Mouse (Mus musculus): Measurements from ENCODE around the gene Erbb3. TPM values are rescaled to one million over a fixed set of nuclear protein-coding genes. Genes with fewer than 3 reads are reported as not detected.

The Erbb3 gene
- polyA plus RNA-seq, 1 experiment = 26.9 TPM

GRCm38 (mm10) chr10:128543100-128543499 is 46.4 kb downstream of the Erbb3 start:
- Histone ChIP-seq H3K27ac (ENCODE audit: insufficient read depth, low read depth, low read length) (no peak overlapping the region), H3K36me3 (ENCODE audit: control insufficient read depth, insufficient read depth, low read length) (peaks cover 5% of the 10 kb centered on the region), H3K4me3 (ENCODE audit: insufficient read depth, low read depth, low read length) (no peak overlapping the region), H3K4me1 (ENCODE audit: control insufficient read depth, insufficient read depth, low read length) (peaks cover 5% of the 10 kb centered on the region; the same call in 1 of the 2 replicates), H3K27me3 (replicated peaks; ENCODE audit: control insufficient read depth, insufficient read depth, low read length) (no peaks in the 10 kb centered on the region)
- 69% methylated on average over 2 of the region's 2 CpGs for WGBS
- no peak for DNase-seq
- TF ChIP-seq POLR2A (IDR thresholded peaks at IDR 0.05; ENCODE audit: low read depth, low read length) = no peak

DNA sequence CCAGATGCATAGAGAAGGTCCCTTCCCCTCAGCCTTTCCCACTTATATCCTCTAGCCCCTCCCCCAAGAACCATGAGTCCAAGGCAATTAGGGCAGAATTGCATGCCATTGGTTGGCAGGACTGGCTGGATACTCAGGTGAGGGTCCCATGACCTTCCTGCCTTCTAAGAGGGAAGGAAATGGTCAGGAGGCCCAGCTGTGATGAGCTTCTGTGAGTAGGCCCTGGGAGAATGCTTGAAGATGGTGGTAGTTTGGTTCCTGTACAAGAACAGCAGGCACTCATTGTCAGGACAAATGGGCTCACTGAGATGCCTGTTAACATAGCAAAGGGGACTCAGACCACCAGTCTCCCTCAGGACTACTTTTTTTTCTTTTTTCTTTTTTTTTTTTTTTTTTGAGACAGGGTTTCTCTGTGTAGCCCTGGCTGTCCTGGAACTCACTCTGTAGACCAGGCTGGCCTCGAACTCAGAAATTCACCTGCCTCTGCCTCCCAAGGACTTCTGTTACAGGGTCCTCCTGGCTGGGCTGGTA is 51.0 kb downstream of the Erbb3 start:
- no peak for DNase-seq
- Histone ChIP-seq H3K4me1 (ENCODE audit: control insufficient read depth, insufficient read depth, low read length) (no peaks in the 10 kb centered on the region), H3K4me3 (ENCODE audit: insufficient read depth, low read depth, low read length) (no peak overlapping the region), H3K36me3 (ENCODE audit: control insufficient read depth, insufficient read depth, low read length) (no peaks in the 10 kb centered on the region), H3K27me3 (replicated peaks; ENCODE audit: control insufficient read depth, insufficient read depth, low read length) (no peaks in the 10 kb centered on the region), H3K27ac (ENCODE audit: insufficient read depth, low read depth, low read length) (no peak overlapping the region)
- 100% methylated on average over 1 of the region's 1 CpGs for WGBS
- TF ChIP-seq CTCF (conservative IDR thresholded peaks at IDR 0.05; ENCODE audit: insufficient read depth, insufficient read length, low read depth, low read length) (no peak), POLR2A (IDR thresholded peaks at IDR 0.05; ENCODE audit: low read depth, low read length) (no peak)

- no peak overlapping the region for H3K4me3 ChIP-seq (ENCODE audit: insufficient read depth, low read depth, low read length)
- H3K27ac ChIP-seq (ENCODE audit: insufficient read depth, low read depth, low read length) = no peak overlapping the region
These were observed 53.0 kb downstream of the Erbb3 start for GRCm38 (mm10) chr10:128536266-128536940.

GRCm38 (mm10) chr10:128535624-128536265 is 53.7 kb downstream of the Erbb3 start:
- H3K4me3 ChIP-seq (ENCODE audit: insufficient read depth, low read depth, low read length) = no peak overlapping the region
- H3K27ac ChIP-seq (ENCODE audit: insufficient read depth, low read depth, low read length) = no peak overlapping the region
- TF ChIP-seq CTCF (conservative IDR thresholded peaks at IDR 0.05; ENCODE audit: insufficient read depth, insufficient read length, low read depth, low read length) (no peak), POLR2A (IDR thresholded peaks at IDR 0.05; ENCODE audit: low read depth, low read length) (no peak)
- no peak for DNase-seq
- WGBS = 70% methylated on average over 4 of the region's 4 CpGs
- no peaks in the 10 kb centered on the region for H3K27me3 ChIP-seq (replicated peaks; ENCODE audit: control insufficient read depth, insufficient read depth, low read length)
- H3K4me1 ChIP-seq (ENCODE audit: control insufficient read depth, insufficient read depth, low read length) = no peaks in the 10 kb centered on the region
- no peaks in the 10 kb centered on the region for H3K36me3 ChIP-seq (ENCODE audit: control insufficient read depth, insufficient read depth, low read length)

More at GRCm38 (mm10) chr10:128536266-128536940, 53.0 kb downstream of the Erbb3 start:
- Histone ChIP-seq H3K27me3 (replicated peaks; ENCODE audit: control insufficient read depth, insufficient read depth, low read length) (no peaks in the 10 kb centered on the region), H3K36me3 (ENCODE audit: control insufficient read depth, insufficient read depth, low read length) (no peaks in the 10 kb centered on the region), H3K4me1 (ENCODE audit: control insufficient read depth, insufficient read depth, low read length) (no peaks in the 10 kb centered on the region)
- TF ChIP-seq CTCF (conservative IDR thresholded peaks at IDR 0.05; ENCODE audit: insufficient read depth, insufficient read length, low read depth, low read length) = peak; percentile 89
- TF ChIP-seq POLR2A (IDR thresholded peaks at IDR 0.05; ENCODE audit: low read depth, low read length) = no peak
- 12% methylated on average over 18 of the region's 18 CpGs for WGBS
- peak; percentile 95 for DNase-seq

- TF ChIP-seq POLR2A (IDR thresholded peaks at IDR 0.05; ENCODE audit: low read depth, low read length) = no peak
- no peak for TF ChIP-seq CTCF (conservative IDR thresholded peaks at IDR 0.05; ENCODE audit: insufficient read depth, insufficient read length, low read depth, low read length)
- Histone ChIP-seq H3K27me3 (replicated peaks; ENCODE audit: control insufficient read depth, insufficient read depth, low read length) (no peaks in the 10 kb centered on the region), H3K4me1 (ENCODE audit: control insufficient read depth, insufficient read depth, low read length) (no peaks in the 10 kb centered on the region), H3K4me3 (ENCODE audit: insufficient read depth, low read depth, low read length) (no peak overlapping the region), H3K36me3 (ENCODE audit: control insufficient read depth, insufficient read depth, low read length) (no peaks in the 10 kb centered on the region), H3K27ac (ENCODE audit: insufficient read depth, low read depth, low read length) (no peak overlapping the region)
- no peak for DNase-seq
- 79% methylated on average over 2 of the region's 2 CpGs for WGBS
These were observed 54.2 kb downstream of the Erbb3 start for GRCm38 (mm10) chr10:128535206-128535605.

GRCm38 (mm10) chr10:128526366-128527356 is 62.8 kb downstream of the Erbb3 start:
- TF ChIP-seq POLR2A (IDR thresholded peaks at IDR 0.05; ENCODE audit: low read depth, low read length) (no peak), CTCF (conservative IDR thresholded peaks at IDR 0.05; ENCODE audit: insufficient read depth, insufficient read length, low read depth, low read length) (no peak)
- Histone ChIP-seq H3K36me3 (ENCODE audit: control insufficient read depth, insufficient read depth, low read length) (no peaks in the 10 kb centered on the region), H3K27ac (ENCODE audit: insufficient read depth, low read depth, low read length) (no peak overlapping the region; the same call in 1 of the 2 replicates), H3K4me3 (ENCODE audit: insufficient read depth, low read depth, low read length) (peak overlapping the region; percentile 52), H3K27me3 (replicated peaks; ENCODE audit: control insufficient read depth, insufficient read depth, low read length) (no peaks in the 10 kb centered on the region), H3K4me1 (ENCODE audit: control insufficient read depth, insufficient read depth, low read length) (no peaks in the 10 kb centered on the region; the same call in 1 of the 2 replicates)
- 28% methylated on average over 28 of the region's 28 CpGs for WGBS
- no peak for DNase-seq
